Mouse (Mus musculus): ENCODE measurements at regions not wholly inside any gene's neighbourhood (a gene's known extent, or its start where the extent isn't known, plus 50 kb on each side); places are given as distances from the start of the nearest gene placed in this dataset.
A peak's percentile ranks its signal among the peaks of the same experiment; 100 is the strongest.

GRCm38 (mm10) chr15:11774717-11775116 lies 132.4 kb downstream of the Npr3 start:
- DNase-seq (ENCODE audit: low spot score in 2 of 2) = no peak

DNA sequence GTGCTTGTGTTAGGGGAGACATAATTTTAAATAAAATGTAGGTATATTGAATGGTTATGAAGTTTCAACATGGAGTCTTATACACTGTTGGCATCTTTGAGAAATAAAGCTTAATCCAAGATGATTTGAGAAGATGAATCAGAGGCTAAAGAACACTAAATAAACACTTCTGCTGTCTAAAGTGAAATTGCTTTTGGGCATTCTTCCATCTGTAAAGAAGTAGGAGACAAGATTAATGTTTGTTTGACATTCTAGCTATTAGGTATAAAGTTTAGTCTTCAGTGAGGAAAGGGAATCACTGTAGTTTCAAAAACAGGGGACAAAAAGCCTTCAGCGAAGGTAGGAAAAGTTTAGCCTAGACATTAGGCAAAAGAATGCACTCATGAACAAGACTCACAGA lies 136.5 kb downstream of the Npr3 start:
- no peak for DNase-seq (ENCODE audit: low spot score in 2 of 2)

DNA sequence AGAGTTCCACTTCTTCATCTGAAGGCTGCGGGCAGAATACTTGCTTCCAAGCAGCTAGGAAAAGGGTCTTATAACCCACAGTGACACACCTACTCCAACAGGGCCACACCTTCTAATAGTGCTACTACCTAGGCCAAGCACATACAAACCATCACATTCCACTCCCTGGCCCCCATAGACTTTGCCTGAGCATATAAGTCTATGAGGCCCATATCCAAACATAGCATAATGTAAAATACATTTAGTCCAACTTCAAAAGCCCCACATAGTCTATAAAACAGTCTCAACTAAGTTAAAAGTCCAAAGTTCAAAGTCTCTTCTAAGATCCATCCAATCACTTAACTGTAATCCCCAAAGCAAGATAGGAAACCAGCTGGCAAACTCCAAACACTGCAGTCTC lies 149.1 kb downstream of the Npr3 start:
- no peak for DNase-seq (ENCODE audit: low spot score in 2 of 2)

DNA sequence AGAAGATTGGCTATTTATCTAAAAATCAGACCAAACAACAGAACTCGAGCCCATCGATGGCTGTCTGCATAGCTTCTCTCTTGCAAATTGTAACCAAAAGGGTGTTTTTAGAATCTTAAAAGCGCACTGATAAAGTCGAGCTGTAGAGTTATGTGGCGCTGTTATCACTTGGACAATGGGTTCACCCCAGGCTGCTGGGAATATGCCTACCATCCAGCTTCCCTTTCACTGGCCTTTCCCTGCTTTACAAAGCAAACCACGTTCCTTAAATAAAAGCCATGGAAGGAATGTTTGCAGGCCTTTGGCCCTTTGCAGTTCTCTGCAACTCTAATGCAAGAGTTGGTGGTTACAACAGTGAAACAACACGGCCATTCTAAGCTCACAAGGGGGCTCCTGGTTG lies 150.3 kb downstream of the Npr3 start:
- DNase-seq (ENCODE audit: low spot score in 2 of 2) = no peak

GRCm38 (mm10) chr15:11753216-11753615 lies 153.9 kb downstream of the Npr3 start:
- DNase-seq (ENCODE audit: low spot score in 2 of 2) = peak in 1 of 2 experiments; percentile 42

- no peak for DNase-seq (ENCODE audit: low spot score in 2 of 2)
Measured at GRCm38 (mm10) chr15:11750893-11751292, 156.2 kb downstream of the Npr3 start.

GRCm38 (mm10) chr15:11749509-11749908 lies 157.6 kb downstream of the Npr3 start:
- DNase-seq (ENCODE audit: low spot score in 2 of 2) = no peak

DNA sequence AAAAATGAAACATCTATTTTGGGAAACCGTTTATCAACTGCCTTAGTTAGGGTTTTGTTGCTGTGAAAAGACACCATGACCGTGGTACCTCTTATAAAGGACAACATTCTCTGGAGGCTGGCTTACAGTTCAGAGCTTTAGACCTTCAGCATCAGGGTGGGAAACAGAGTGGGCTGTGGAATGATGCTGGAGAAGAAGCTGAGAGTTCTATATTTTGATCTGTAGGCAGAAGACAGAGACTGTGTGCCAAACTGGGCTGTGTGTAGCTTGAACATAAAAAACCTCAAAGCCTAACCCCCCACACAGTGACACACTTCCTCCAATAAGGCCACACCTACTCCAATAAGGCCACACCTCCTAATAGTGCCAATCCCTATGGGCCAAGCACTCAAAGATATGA lies 158.8 kb downstream of the Npr3 start:
- DNase-seq (ENCODE audit: low spot score in 2 of 2) = no peak

GRCm38 (mm10) chr15:11746754-11747153 lies 160.3 kb downstream of the Npr3 start:
- DNase-seq (ENCODE audit: low spot score in 2 of 2) = no peak

DNA sequence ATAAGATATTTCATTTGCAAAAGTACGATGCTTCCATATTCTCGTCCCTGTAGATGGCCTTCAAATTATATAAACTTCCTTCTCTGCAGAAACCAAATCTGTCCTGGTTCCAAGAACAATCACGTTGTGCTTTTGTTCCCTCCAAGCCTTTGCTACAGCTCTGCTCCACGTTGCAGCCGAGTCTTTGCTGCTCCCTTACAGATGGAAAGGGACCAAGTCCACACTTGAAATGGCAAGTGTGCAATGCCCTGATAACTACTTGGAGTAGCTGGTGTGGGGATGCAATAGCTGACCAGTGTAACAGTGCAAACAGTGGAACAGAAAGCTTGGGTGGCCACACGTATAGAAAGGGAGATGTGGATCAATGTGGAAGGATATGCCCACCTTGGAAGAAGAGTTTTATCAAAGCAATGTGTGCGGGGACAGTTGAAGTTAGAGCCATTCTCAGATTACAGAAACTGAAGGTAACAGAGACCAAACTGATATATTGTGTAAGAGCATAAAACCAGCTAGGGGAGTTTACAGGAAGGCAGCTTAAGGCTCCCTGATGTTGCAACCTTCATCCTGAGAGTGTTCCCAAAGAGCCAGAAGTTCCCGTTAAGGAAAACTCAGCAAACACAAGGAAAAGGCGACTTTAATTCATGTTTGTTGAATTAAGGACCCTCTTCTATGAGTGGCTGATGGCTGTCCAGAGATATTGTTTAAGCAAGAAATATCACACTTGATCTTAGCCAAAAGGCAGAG lies 161.3 kb downstream of the Npr3 start:
- no peak for DNase-seq (ENCODE audit: low spot score in 2 of 2)

- no peak for DNase-seq (ENCODE audit: low spot score in 2 of 2)
Measured at GRCm38 (mm10) chr15:11744903-11745302, 162.2 kb downstream of the Npr3 start.

- no peak for DNase-seq (ENCODE audit: low spot score in 2 of 2)
Measured at GRCm38 (mm10) chr15:11744296-11744695, 162.8 kb downstream of the Npr3 start.

DNA sequence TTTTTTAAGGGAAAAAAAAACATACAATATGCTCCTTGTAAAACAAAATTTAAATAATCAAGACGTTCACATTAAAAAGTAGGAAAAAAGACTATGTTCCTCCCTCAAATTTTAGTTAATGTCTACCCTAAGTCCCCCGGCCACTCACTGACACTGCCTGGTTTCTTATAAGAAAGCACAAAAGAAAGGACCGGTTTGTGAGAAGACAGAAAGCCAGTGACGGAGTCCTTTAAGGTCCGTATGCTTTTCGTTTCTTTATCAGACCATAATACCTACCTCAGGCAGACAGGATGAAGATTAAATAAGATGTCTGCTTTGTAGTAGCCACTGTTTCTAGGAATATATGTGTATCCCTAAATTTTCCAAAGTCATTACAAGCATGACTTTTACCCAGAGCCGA lies 164.3 kb downstream of the Npr3 start:
- DNase-seq (ENCODE audit: low spot score in 2 of 2) = no peak

DNA sequence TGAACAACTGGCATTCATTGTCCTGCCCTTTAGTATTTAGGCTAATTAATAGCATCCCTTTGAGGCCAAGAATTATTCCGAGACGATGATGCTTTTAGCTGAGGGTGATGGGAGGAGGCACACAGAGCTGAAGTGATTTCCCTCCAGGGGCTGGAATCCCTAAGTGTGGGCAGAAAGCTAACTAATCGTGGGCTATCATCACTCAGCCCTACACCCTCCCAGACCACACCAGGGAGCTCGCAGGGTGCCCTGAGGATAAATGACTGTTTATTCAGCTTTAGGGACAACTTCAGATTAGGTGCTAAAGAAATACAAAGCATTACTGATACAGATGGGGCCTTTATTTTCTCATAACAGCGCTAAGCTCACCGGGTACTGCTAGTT lies 164.7 kb downstream of the Npr3 start:
- DNase-seq (ENCODE audit: low spot score in 2 of 2) = no peak

GRCm38 (mm10) chr15:11741598-11742345 lies 165.3 kb downstream of the Npr3 start:
- DNase-seq (ENCODE audit: low spot score in 2 of 2) = no peak

DNA sequence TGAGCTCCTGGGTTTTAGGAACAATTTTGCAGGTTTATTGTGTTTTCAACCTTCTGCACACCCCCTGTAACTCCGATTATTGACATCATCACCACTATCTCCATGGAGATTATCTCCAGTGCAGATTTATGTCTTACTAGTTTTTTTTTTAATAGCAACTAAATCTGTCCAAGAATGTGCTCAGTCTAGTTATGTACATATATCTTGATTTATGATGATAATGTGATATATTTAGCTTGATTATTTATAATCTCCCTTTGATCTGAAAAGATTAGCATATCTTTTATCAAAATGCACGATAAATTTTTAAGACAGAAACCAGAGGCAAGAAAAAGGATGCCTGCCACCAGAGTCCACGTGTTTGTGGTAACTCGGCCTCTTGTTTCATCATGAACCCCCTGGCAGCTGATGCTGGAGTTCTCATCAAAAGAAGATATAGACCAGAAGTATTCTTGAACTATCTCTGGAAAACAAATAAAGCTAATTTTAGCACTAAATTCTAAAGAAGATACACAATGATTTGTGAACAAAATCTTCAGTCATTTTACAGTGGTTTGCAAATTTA lies 169.6 kb downstream of the Npr3 start:
- DNase-seq (ENCODE audit: low spot score in 2 of 2) = no peak

DNA sequence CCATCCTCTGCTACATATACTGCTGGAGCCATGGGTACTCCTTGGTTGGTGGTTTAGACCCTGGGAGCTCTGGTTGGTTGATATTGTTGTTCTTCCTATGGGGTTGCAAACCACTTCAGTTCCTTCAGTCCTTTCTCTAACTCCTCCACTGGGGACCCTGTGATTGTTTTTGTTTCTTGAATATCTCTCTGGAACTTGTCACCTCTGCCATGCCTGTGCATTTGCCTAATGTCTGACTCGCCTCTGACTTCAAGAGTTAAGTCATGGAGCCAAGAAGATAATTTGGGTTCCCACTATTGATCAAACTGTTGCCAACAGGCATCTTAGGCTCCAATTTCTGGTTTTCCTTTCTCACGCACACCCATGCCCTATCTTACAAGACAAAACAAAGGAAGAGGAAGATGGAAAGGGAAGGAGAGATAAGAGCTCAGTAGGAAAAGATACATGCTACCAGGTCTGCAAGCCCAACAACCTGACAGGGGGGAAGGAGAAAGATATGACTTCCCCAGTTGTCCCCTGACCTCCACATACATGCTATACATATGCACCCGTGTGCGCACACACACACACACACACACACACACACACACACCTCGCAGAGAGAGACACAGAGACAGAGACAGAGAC lies 172.3 kb downstream of the Npr3 start:
- no peak for DNase-seq (ENCODE audit: low spot score in 2 of 2)

GRCm38 (mm10) chr15:11729381-11729780 lies 177.7 kb downstream of the Npr3 start:
- no peak for DNase-seq (ENCODE audit: low spot score in 2 of 2)

DNA sequence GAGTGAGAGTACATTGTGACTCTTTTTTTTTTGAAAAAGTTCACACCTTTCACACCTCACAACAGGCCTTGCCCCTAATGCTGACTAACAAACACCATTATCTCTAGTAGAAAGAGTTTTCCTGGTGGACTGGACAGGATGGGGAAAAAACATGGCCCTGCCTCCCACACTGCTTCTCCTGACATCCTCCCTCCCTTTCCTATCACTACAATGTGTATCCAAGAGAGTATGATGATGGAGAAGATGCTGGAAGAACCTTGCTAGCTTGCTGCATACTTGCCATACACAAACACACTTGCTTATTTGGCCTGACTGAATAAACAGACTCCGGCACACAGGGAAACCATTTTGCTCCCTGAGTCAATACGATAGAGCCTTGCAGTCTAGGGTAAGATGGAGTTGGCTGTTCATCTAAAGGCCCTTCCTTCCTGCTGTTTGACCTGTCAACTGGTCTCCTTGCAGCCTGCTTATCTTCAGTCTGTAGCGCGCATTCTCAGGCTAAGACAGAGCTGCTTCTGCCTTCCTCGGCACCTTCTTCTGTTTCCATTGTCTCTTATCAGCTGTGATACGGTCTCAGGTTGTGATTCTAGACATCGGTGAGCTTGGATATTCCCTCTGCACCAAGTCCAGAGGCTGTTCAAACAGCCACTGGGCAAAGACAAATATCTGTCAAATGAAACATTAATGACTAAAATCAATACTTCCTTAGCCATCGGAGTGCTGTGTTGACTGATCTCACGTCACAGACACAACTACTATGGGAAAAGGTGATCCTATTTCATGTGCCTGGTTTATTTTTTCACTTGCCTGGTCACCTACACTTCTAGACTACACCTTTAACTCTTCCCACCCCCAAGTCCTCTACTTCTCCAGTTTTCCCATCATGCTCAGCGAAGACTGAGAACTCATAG lies 181.2 kb downstream of the Npr3 start:
- no peak for DNase-seq (ENCODE audit: low spot score in 2 of 2)

DNA sequence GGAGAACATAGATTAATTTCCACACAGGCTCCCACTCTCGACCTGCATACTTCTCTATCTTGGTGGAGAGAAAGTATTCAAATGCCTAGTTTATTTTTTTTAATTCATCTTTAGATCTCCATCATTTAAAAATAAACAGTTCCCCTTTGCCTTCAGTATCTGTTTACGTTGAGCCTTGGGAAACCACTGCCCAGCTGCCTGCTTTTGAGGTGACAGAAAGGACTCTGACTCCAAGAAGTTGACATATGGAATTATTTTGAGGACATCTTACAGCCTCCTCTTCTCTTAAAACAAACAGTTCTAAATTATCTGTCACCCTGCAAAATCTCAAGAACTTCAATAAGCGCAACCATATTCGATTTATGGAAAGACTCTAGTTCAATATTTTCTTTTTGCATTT lies 186.4 kb downstream of the Npr3 start:
- DNase-seq (ENCODE audit: low spot score in 2 of 2) = no peak
